Mouse (Mus musculus): Measurements from ENCODE around the gene Sft2d1. TPM values are rescaled to one million over a fixed set of nuclear protein-coding genes. Genes with fewer than 3 reads are reported as not detected.
"Not testable (repeated sequence)": the region's sequence is repeated elsewhere in the genome, so short reads cannot be mapped to it uniquely, and the experiment has no call there.

Gene Sft2d1
- polyA plus RNA-seq, 1 experiment from 2014 or later = 63.5 TPM

- no peak overlapping the region for H3K4me3 ChIP-seq
- no peak for DNase-seq (ENCODE audit: low spot score)
- peaks cover 6% of the 10 kb centered on the region; the same call in 1 of the 2 replicates for H3K36me3 ChIP-seq (replicated peaks)
- H3K27me3 ChIP-seq (replicated peaks; ENCODE audit: low read depth, poor library complexity, severe bottlenecking) = no peaks in the 10 kb centered on the region
- H3K27ac ChIP-seq (replicated peaks) = no peak overlapping the region
- peaks cover 21% of the 10 kb centered on the region for H3K4me1 ChIP-seq
- H3K9me3 ChIP-seq = no peaks in the 10 kb centered on the region
- WGBS = 93% methylated on average over 3 of the region's 3 CpGs
Measured at GRCm38 (mm10) chr17:8313976-8314375, 3.1 kb downstream of the Sft2d1 start.

GRCm38 (mm10) chr17:8316251-8316650, 5.3 kb downstream of the Sft2d1 start:
- H3K27me3 ChIP-seq (replicated peaks; ENCODE audit: low read depth, poor library complexity, severe bottlenecking) = no peaks in the 10 kb centered on the region
- H3K27ac ChIP-seq (replicated peaks) = no peak overlapping the region
- DNase-seq (ENCODE audit: low spot score) = no peak
- peaks cover 9% of the 10 kb centered on the region; the same call in 1 of the 2 replicates for H3K36me3 ChIP-seq (replicated peaks)
- H3K9me3 ChIP-seq = no peaks in the 10 kb centered on the region
- whole genome bisulfite sequencing = 79% methylated on average over 1 of the region's 1 CpGs
- peaks cover 16% of the 10 kb centered on the region for H3K4me1 ChIP-seq
- no peak overlapping the region for H3K4me3 ChIP-seq

GRCm38 (mm10) chr17:8326877-8327276, 16.0 kb downstream of the Sft2d1 start:
- not testable (repeated sequence) for DNase-seq (ENCODE audit: low spot score); H3K4me1 ChIP-seq; H3K9me3 ChIP-seq; H3K4me3 ChIP-seq; H3K27ac ChIP-seq (replicated peaks); H3K27me3 ChIP-seq (replicated peaks; ENCODE audit: low read depth, poor library complexity, severe bottlenecking)
- peaks cover 25% of the 10 kb centered on the region for H3K36me3 ChIP-seq (replicated peaks)
- WGBS = 91% methylated on average over 11 of the region's 11 CpGs

- peak; percentile 29 for DNase-seq (ENCODE audit: low spot score)
- WGBS = 70% methylated on average over 7 of the region's 7 CpGs
- no peaks in the 10 kb centered on the region for H3K4me1 ChIP-seq
Measured at GRCm38 (mm10) chr17:8328511-8329174, 17.7 kb downstream of the Sft2d1 start.

GRCm38 (mm10) chr17:8330602-8331001, 19.7 kb downstream of the Sft2d1 start:
- Histone ChIP-seq H3K4me3 (no peak overlapping the region), H3K36me3 (replicated peaks) (peaks cover 15% of the 10 kb centered on the region), H3K27ac (replicated peaks) (no peak overlapping the region), H3K4me1 (no peaks in the 10 kb centered on the region), H3K27me3 (replicated peaks; ENCODE audit: low read depth, poor library complexity, severe bottlenecking) (no peaks in the 10 kb centered on the region), H3K9me3 (no peaks in the 10 kb centered on the region)
- no peak for DNase-seq (ENCODE audit: low spot score)
- WGBS = 77% methylated on average over 5 of the region's 5 CpGs

More at GRCm38 (mm10) chr17:8328511-8329174, 17.7 kb downstream of the Sft2d1 start:
- H3K27me3 ChIP-seq (replicated peaks; ENCODE audit: low read depth, poor library complexity, severe bottlenecking) = no peaks in the 10 kb centered on the region
- H3K36me3 ChIP-seq (replicated peaks) = peaks cover 19% of the 10 kb centered on the region
- no peak overlapping the region for H3K27ac ChIP-seq (replicated peaks)
- H3K4me3 ChIP-seq = no peak overlapping the region
- no peaks in the 10 kb centered on the region for H3K9me3 ChIP-seq

- WGBS = 82% methylated on average over 1 of the region's 5 CpGs
- DNase-seq (ENCODE audit: low spot score) = not testable (repeated sequence)
- peaks cover 19% of the 10 kb centered on the region for H3K4me1 ChIP-seq
Measured at GRCm38 (mm10) chr17:8337159-8337558, 26.3 kb downstream of the Sft2d1 start, which contains the start of gene Prr18. Gene Prr18 (plus strand): TSS chr17:8337459.

GRCm38 (mm10) chr17:8339666-8340374, 28.9 kb downstream of the Sft2d1 start:
- WGBS = 26% methylated on average over 8 of the region's 8 CpGs
- Histone ChIP-seq H3K36me3 (replicated peaks) (no peaks in the 10 kb centered on the region), H3K27me3 (replicated peaks; ENCODE audit: low read depth, poor library complexity, severe bottlenecking) (peaks cover 65% of the 10 kb centered on the region), H3K4me1 (peaks cover 19% of the 10 kb centered on the region), H3K27ac (replicated peaks) (no peak overlapping the region), H3K9me3 (no peaks in the 10 kb centered on the region), H3K4me3 (peak overlapping the region; percentile 65)
- DNase-seq (ENCODE audit: low spot score) = no peak

More at GRCm38 (mm10) chr17:8337159-8337558, 26.3 kb downstream of the Sft2d1 start, which contains the start of gene Prr18:
- not testable (repeated sequence) for H3K4me3 ChIP-seq; H3K9me3 ChIP-seq; H3K27ac ChIP-seq (replicated peaks); H3K36me3 ChIP-seq (replicated peaks)
- peaks cover 46% of the 10 kb centered on the region for H3K27me3 ChIP-seq (replicated peaks; ENCODE audit: low read depth, poor library complexity, severe bottlenecking)

GRCm38 (mm10) chr17:8340407-8341359, 29.8 kb downstream of the Sft2d1 start:
- WGBS = under 1% methylated on average over 92 of the region's 92 CpGs
- Histone ChIP-seq H3K4me1 (peaks cover 19% of the 10 kb centered on the region), H3K36me3 (replicated peaks) (no peaks in the 10 kb centered on the region), H3K4me3 (peak overlapping the region; percentile 65), H3K9me3 (no peaks in the 10 kb centered on the region), H3K27me3 (replicated peaks; ENCODE audit: low read depth, poor library complexity, severe bottlenecking) (peaks cover 65% of the 10 kb centered on the region), H3K27ac (replicated peaks) (peak overlapping the region; percentile 73)
- DNase-seq (ENCODE audit: low spot score) = peak; percentile 55

GRCm38 (mm10) chr17:8341360-8341963, 30.6 kb downstream of the Sft2d1 start:
- Histone ChIP-seq H3K4me1 (peaks cover 19% of the 10 kb centered on the region), H3K27me3 (replicated peaks; ENCODE audit: low read depth, poor library complexity, severe bottlenecking) (peaks cover 65% of the 10 kb centered on the region), H3K9me3 (no peaks in the 10 kb centered on the region), H3K36me3 (replicated peaks) (no peaks in the 10 kb centered on the region), H3K4me3 (peak overlapping the region; percentile 65), H3K27ac (replicated peaks) (peak overlapping the region; percentile 73)
- DNase-seq (ENCODE audit: low spot score) = no peak
- 11% methylated on average over 46 of the region's 46 CpGs for WGBS

GRCm38 (mm10) chr17:8342706-8343105, 31.8 kb downstream of the Sft2d1 start:
- no peaks in the 10 kb centered on the region for H3K9me3 ChIP-seq
- peaks cover 64% of the 10 kb centered on the region for H3K27me3 ChIP-seq (replicated peaks; ENCODE audit: low read depth, poor library complexity, severe bottlenecking)
- no peak for DNase-seq (ENCODE audit: low spot score)
- H3K27ac ChIP-seq (replicated peaks) = no peak overlapping the region
- H3K4me3 ChIP-seq = no peak overlapping the region
- H3K36me3 ChIP-seq (replicated peaks) = no peaks in the 10 kb centered on the region
- 41% methylated on average over 5 of the region's 5 CpGs for WGBS
- peaks cover 19% of the 10 kb centered on the region for H3K4me1 ChIP-seq

- no peak overlapping the region for H3K27ac ChIP-seq (replicated peaks)
- H3K4me3 ChIP-seq = no peak overlapping the region
- no peaks in the 10 kb centered on the region for H3K36me3 ChIP-seq (replicated peaks)
- peaks cover 57% of the 10 kb centered on the region for H3K27me3 ChIP-seq (replicated peaks; ENCODE audit: low read depth, poor library complexity, severe bottlenecking)
- no peaks in the 10 kb centered on the region for H3K9me3 ChIP-seq
- no peak for DNase-seq (ENCODE audit: low spot score)
- WGBS = 72% methylated on average over 6 of the region's 6 CpGs
- H3K4me1 ChIP-seq = peaks cover 19% of the 10 kb centered on the region
Measured at GRCm38 (mm10) chr17:8343416-8343815, 32.5 kb downstream of the Sft2d1 start.
